Mouse (Mus musculus): ENCODE data around the gene Fbxo34. TPM values are rescaled to one million over a fixed set of nuclear protein-coding genes. Genes with fewer than 3 reads are reported as not detected.
"Not testable (repeated sequence)": the region's sequence is repeated elsewhere in the genome, so short reads cannot be mapped to it uniquely, and the experiment has no call there.

Fbxo34 gene
- total RNA-seq (2021) = 10 to 100 TPM; 18.2 to 37.0 TPM
- polyA plus RNA-seq (2012; rRNA removed) = 13.1 and 15.8 TPM in 2 replicates
- long read RNA-seq, transcript Fbxo34-205 (3 exons, 2,993 nt) = major isoform, 9 of 18 reads
- long read RNA-seq, partial matches to known transcripts = 0 of 18 reads
- long read RNA-seq, other reads (novel, unspliced or antisense) = 2 of 18 reads

DNA sequence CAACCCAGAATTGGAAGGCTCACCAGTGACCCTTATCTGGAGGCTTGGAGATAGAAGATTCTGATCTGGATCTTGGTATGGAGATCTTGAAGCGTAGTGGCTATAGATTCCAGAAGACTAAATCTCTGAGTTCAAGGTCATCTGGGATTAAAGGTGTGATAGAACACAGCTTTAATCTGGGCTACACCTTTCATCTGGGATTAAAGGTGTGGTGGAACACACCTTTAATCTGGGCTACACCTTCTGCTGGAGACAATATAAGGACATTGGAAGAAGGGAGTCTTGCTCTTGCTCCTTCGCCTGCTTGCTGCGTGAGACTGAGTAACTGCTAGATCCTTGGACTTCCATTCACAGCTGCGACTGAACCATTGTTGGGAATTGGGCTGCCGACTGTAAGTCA is at the start of gene Fbxo34:
Gene Fbxo34 (plus strand): TSS at position 301 of the 400 bp plus-strand sequence.
- DNase-seq = not testable (repeated sequence)

DNA sequence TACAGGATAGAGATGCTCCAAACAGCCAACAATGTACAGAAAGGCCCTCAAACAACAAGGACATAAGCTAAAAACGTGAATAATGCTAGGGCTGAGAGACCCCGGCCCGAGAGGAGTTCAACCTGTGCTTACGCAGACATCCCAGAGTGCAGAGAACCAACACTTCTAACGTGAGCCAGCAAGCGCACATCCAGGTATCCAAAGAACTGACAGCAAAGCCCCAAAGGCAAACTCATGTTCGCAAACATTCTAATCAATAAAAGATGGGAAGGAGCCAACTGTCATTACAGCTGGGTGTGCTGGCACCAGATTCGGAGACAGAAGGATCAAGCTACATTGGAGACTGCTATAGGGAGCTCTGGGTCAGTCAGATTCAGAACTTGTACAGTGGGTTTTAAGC is 47.5 kb upstream of the Fbxo34 start:
- DNase-seq = no peak

- DNase-seq = no peak
Measured at GRCm38 (mm10) chr14:47406000-47406399, 44.2 kb upstream of the Fbxo34 start.

- no peak for DNase-seq
Measured at GRCm38 (mm10) chr14:47417346-47417745, 32.9 kb upstream of the Fbxo34 start.

- DNase-seq = peak; percentile 94
Measured at GRCm38 (mm10) chr14:47417775-47418665, 32.2 kb upstream of the Fbxo34 start, which contains the start of gene Dlgap5. Gene Dlgap5 (minus strand): TSS chr14:47418407.

DNA sequence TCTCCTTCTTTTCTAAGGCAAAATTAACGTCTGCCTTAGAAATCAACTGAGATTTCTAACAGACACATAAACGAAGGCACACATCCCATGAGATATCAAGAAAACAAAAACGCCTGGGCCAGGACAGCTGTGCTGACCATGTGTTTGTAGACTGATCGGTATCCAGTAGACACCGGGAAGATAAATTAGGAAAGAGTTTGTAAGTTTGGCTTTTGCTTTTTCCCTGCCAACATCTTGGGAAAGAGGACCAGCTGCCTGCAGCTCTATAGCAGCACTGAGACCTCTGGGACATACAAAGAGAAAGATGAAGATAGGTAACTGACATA is 31.6 kb upstream of the Fbxo34 start:
- no peak for DNase-seq

- DNase-seq = no peak
Measured at GRCm38 (mm10) chr14:47419034-47419625, 31.1 kb upstream of the Fbxo34 start.

DNA sequence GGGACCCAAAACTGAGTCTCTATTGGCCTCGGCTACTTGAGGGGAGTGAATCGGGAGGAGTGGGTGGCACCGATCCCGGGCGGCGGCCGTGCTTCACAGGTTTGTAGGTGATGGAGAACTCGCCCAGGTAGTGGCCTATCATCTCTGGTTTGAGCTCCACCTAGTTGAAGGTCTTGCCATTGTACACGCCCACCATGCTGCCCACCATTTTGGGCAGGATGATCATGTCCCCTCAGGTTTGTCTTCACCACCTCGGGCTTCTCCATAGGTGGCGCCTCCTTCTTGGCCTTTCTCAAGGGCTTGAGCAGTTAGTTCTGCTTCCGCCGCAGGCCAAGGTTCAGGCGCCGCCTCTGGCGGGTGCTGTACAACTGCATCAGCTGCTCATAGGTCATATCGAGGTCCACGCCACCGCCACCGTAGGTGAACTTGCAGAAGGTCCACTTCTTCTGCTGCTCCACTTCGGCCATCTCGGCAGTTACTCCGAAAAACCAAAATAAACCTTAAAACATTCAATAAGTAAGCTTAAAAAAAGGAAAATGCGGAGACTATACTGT is 30.4 kb upstream of the Fbxo34 start:
- no peak for DNase-seq

DNA sequence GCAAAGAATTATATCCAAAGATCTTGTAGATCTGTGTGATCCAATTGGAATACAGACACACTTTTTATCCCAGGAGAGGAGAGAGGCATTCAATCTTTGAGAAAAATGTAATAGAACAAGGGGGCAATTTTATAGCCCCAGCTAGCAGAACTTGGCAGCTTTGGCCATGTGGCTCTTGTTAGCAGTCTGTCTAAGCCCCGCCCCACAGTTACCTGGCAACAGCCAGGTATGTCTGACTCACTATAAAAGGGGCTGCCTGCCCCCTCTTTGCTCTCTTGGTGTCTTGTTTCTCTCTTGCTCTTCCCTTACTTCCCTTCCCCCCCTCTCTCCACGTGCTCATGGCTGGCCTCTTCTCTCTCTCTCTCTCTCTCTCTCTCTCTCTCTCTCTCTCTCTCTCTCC is 28.6 kb upstream of the Fbxo34 start:
- no peak for DNase-seq

- DNase-seq = no peak
Measured at GRCm38 (mm10) chr14:47422466-47422865, 27.8 kb upstream of the Fbxo34 start.

GRCm38 (mm10) chr14:47432987-47433386 is 17.2 kb upstream of the Fbxo34 start:
- no peak for DNase-seq

GRCm38 (mm10) chr14:47438947-47439346 is 11.3 kb upstream of the Fbxo34 start:
- DNase-seq = no peak

DNA sequence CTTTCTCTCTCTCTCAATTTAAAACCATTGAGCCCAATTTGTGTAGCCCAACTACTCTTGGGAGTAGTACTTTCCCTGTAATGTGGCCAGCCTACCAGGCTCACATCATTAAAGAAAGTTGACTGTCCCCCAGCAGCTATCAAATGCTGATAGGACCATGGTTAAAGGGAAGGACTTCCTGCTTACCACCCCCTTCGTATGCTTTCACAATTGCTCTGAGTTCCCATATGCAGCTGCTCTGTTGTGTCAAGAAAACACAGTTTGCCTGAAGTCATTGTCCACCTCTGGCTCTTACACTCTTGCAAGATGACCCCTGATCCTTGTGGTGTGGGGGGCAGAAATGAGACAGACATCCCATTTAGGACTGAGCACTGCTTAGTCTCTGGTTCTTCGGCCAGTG is 5.3 kb upstream of the Fbxo34 start:
- no peak for DNase-seq

DNA sequence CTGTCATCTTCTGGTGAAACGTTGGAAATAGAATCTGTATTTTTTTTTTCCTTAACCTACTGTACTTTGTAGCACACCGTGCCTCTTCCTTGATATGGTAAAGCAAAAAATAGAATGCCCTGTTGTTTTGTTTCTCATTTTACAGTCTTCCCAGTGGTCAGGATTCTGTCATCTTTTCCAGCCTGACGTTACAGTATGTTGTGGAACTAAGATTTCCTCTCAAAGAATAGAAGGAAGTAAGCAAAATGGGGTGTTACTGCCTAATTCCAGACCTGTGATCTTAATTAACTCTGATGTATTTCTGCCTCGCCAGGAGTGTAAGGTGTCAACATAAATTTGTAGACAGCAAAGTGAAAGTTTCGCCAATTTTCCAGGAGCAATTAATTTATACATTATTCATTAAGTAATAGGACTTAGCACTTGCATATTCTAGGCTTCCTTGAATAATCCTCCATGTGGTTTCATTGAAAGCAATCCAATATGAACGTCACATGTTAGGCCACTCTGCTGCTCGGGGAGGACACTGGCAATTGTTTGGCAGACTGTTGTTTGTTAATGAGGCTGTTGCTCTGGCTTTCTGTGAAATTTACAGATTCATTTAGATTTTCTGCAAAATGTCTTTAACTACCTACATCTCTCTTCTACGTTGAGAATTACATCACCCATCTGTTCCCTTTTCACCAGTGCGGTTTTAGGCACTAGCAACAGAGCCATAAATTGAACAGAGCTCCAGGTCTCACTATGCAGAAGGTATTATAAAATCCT is 4.7 kb upstream of the Fbxo34 start:
- no peak for DNase-seq

DNA sequence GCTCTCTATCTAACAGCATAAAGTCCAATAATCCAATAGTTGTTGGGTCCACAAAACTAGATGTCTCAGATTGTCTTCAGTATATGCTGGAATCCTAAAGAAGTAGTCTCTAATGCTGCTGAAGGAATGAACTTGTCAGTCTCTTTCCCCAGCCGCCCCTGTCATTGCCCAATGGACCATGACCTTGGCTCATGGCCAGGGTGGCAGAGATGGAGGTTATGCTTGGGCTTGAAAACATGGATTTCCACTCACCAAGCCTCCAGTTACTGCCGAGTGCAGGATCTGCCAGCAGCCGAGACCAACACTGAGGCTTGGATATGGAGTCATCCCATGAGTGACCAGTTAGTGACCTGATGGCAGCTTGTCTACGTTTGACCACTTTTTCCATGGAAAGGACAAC is 9.3 kb downstream of the Fbxo34 start:
- DNase-seq = peak; percentile 91

GRCm38 (mm10) chr14:47461997-47462396 is 11.8 kb downstream of the Fbxo34 start:
- DNase-seq = no peak

- no peak for DNase-seq
Measured at GRCm38 (mm10) chr14:47462453-47462852, 12.2 kb downstream of the Fbxo34 start.

DNA sequence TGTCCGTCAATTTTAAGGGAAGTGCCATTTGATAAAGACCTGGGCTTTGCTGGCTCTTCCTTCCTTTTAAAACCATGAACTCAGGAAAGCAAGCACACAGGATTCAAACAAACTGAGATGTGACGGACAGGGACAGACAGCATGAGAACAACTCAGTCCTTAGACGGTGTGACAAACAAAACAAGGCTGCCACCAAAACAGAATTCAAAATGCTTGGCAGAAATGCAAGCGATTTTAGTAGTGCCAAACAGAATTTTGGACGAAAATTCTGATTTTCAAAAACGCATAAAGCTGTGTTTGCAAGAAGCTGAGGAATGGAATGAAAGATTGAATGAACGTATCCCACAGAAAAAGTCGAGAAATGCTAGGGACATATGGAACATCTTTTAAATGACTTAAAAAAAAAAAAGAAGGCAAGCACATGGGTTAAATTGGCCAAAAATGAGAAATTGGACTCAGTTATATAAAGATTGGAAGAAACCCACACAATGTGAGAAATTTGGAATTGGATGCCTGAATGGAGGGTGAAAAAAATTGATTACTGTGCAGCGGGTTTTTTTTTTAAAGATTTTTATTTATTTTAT is 12.7 kb downstream of the Fbxo34 start:
- DNase-seq = no peak

- DNase-seq = no peak
Measured at GRCm38 (mm10) chr14:47464426-47464825, 14.2 kb downstream of the Fbxo34 start.

GRCm38 (mm10) chr14:47465468-47466175 is 15.4 kb downstream of the Fbxo34 start:
- no peak for DNase-seq

DNA sequence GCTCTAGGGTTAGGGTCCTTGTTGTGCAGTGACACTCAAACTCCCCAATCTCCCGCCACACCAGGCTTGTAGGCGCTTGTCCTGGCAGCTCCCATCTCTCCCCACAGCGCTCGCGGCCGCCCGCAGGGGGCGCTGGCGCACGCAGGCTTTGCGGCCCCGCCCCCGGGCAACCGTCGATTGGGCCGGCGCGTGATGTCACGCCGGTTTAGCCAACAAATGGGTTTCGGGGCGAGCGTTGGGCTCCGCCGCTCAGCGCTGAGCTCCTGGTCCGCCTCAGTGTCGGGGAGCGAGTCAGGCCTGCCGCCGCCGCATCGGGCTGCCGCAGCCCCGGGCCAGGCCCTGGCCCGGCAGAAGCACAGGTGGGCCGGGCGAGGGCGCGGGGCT is 22.1 kb downstream of the Fbxo34 start:
- DNase-seq = peak; percentile 97
